Mouse (Mus musculus) hindbrain, embryonic 12.5 days (tissue): ENCODE measurements around the gene Calml3. TPM values are rescaled to one million over a fixed set of nuclear protein-coding genes. Genes with fewer than 3 reads are reported as not detected.

ENCODE experiments used
- ATAC-seq: fragments of 200-750 bp; cut with Nextera tagmentation; 2 replicates; pipeline ENCODE4 v1.8.0; 2017; ENCODE audit warnings: moderate TSS enrichment; ENCODE audit not compliant: low FRiP score
- H3K27ac ChIP-seq: fragments of 300-500 bp; sonication (generic); 2 replicates; pipeline ENCODE4 v1.5.1; 2016; ENCODE audit warnings: mild to moderate bottlenecking
- H3K27me3 ChIP-seq: fragments of 300-500 bp; sonication (generic); 2 replicates; pipeline ENCODE4 v1.6.1; 2016; ENCODE audit warnings: mild to moderate bottlenecking
- H3K36me3 ChIP-seq: fragments of 300-500 bp; sonication (generic); 2 replicates; pipeline ENCODE4 v1.6.1; 2016; ENCODE audit warnings: mild to moderate bottlenecking
- H3K4me1 ChIP-seq: fragments of 300-500 bp; sonication (generic); 2 replicates; pipeline ENCODE4 v1.6.1; 2016
- H3K4me2 ChIP-seq: fragments of 300-500 bp; sonication (generic); replicated peaks from 2 replicates; pipeline ENCODE4 v1.6.1; 2016; ENCODE audit warnings: mild to moderate bottlenecking
- H3K4me3 ChIP-seq: fragments of 300-500 bp; sonication (generic); 2 replicates; pipeline ENCODE4 v1.5.1; 2016; ENCODE audit warnings: mild to moderate bottlenecking
- H3K9ac ChIP-seq: fragments of 300-500 bp; sonication (generic); 2 replicates; pipeline ENCODE4 v1.6.1; 2016; ENCODE audit warnings: mild to moderate bottlenecking, moderate library complexity
- H3K9me3 ChIP-seq: fragments of 300-500 bp; sonication (generic); replicated peaks from 2 replicates; pipeline ENCODE4 v1.6.1; 2016; ENCODE audit warnings: mild to moderate bottlenecking
- WGBS: fragments of 180-500 bp; shearing (Covaris S2); methylation state at CpG from one replicate; pipeline ENCODE4 v1.1.7; 2016; 5-methylcytosine and 5-hydroxymethylcytosine counted together
- polyA plus RNA-seq: library from polyadenylated mRNA; unstranded; fragments of >200 nt; fragmentation: Nextera tagmentation; extraction: Ambion mirVana; gene quantifications from 2 replicates; pipeline ENCODE4 v1.2.1, GENCODE M21; 2016

The Calml3 gene
- polyA plus RNA-seq, 1 experiment from 2014 or later, result not detected

DNA sequence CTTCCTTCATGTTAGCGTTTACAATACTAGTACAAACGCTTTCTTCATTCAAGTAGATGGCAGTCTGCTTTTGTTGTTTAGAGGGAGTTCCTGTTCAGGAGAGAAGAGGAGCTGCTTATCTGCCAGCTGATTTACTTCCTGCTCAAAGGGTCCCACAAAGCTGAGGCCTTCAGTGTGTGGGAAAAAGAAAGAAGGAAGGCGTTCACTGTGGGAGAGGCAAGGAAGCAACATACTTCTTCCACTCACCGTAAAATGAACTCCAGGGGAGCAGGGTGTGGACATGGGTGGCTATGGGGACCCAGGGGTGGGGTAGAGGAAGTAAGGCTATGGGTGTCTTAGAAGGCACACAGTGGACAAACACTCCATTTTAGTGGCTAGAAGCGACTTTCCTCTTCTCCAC, 1.5 kb upstream of the Calml3 start:
- H3K9ac ChIP-seq, result no peak overlapping the region
- H3K27me3 ChIP-seq, result no peaks in the 10 kb centered on the region
- no peaks in the 10 kb centered on the region for H3K9me3 ChIP-seq
- no peak overlapping the region for H3K4me3 ChIP-seq
- H3K36me3 ChIP-seq, result no peaks in the 10 kb centered on the region
- ATAC-seq, result no peak
- no peak overlapping the region for H3K27ac ChIP-seq
- WGBS, result 86% methylated on average over 5 of the region's 5 CpGs
- no peak overlapping the region for H3K4me2 ChIP-seq
- no peaks in the 10 kb centered on the region for H3K4me1 ChIP-seq

DNA sequence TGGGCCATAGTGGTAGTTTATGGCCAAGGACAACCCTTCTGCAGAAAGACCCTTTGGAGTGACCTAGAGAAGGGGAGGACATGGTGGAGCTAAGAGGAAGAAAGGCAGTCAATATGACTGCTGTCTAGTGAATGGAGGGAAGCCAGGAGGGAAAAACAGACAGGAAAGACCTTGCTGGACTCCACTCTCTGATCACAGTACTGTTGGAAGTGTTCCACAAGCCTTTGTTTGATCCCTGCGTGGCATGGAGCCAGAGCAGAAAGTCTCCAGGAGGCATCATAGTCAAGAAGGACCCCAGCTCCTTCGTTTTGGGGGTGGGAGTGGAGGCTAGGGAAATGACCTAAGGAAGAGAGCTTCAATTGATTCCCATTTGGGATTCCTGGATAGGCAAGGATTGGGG, 1.0 kb upstream of the Calml3 start:
- Histone ChIP-seq H3K9ac (no peak overlapping the region), H3K9me3 (no peaks in the 10 kb centered on the region), H3K36me3 (no peaks in the 10 kb centered on the region), H3K4me1 (no peaks in the 10 kb centered on the region), H3K4me2 (no peak overlapping the region), H3K4me3 (no peak overlapping the region), H3K27ac (no peak overlapping the region), H3K27me3 (no peaks in the 10 kb centered on the region)
- 53% methylated on average over 2 of the region's 2 CpGs for WGBS
- ATAC-seq, result no peak

DNA sequence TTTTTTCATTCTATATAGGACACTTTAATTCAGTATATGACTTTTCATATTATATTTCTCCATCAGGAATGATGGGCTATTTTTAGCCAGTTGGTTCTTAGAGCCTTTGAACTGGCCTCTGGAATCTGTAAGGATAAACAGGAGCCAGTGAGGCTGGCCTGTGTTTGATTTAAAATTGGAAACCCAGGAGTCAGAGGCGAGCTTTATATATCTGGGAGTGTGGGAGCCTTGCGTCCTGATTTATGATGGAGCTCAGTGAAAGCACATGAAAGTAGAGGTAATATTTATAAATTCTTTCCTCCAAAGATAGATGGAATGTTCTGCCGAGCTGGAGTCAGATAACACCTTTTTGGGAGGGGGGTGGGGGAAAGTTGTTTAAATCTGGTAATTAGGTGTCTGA, 4.7 kb downstream of the Calml3 start:
- no peak for ATAC-seq
- no peak overlapping the region for H3K4me2 ChIP-seq
- no peak overlapping the region for H3K9ac ChIP-seq
- H3K36me3 ChIP-seq, result no peaks in the 10 kb centered on the region
- no peaks in the 10 kb centered on the region for H3K4me1 ChIP-seq
- no peak overlapping the region for H3K4me3 ChIP-seq
- 79% methylated on average over 3 of the region's 3 CpGs for WGBS
- H3K27ac ChIP-seq, result no peak overlapping the region
- H3K27me3 ChIP-seq, result no peaks in the 10 kb centered on the region
- no peaks in the 10 kb centered on the region for H3K9me3 ChIP-seq

DNA sequence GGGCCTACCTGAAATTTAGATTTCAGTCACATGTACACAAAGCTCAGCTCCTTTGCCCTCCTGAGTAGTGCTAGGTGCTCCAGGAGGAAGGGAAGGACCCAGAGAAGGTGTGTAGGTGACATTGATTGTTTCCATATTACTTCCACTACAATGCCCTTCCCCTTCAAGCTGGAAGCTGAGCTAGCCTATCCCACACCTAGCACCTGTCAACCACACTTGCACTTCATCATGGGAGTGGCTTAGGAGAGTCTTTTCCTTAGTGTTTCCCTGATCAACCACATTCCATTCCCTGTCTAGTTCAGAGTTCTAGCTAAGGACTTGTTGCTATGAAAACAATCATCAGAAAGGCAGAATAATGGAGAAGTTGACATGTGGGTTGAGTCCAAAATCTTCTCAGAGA, 5.4 kb downstream of the Calml3 start:
- Histone ChIP-seq H3K4me1 (no peaks in the 10 kb centered on the region), H3K27ac (no peak overlapping the region), H3K36me3 (no peaks in the 10 kb centered on the region), H3K9ac (no peak overlapping the region), H3K4me2 (no peak overlapping the region), H3K9me3 (no peaks in the 10 kb centered on the region), H3K4me3 (no peak overlapping the region), H3K27me3 (no peaks in the 10 kb centered on the region)
- ATAC-seq, result no peak

DNA sequence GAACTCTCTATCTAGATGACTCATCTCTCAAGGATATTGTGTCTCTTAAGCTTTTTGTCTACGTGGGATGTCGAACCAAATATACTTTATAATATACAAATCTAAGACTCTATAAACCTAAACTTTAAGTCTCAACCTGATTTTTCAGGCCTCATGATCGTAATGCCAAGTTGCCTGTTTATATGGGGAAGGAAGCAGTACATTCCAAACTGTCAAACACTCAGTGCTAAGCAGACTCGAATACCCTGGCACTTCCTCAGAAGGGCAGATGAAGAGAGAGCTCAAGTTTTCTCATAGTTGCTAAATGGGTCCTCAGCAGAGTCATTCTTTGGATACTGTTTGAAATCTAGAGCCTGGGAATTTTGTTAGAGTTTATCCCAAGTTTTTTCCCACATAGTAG, 7.5 kb downstream of the Calml3 start:
- no peak overlapping the region for H3K4me3 ChIP-seq
- no peaks in the 10 kb centered on the region for H3K9me3 ChIP-seq
- H3K27ac ChIP-seq, result no peak overlapping the region
- H3K4me1 ChIP-seq, result no peaks in the 10 kb centered on the region
- H3K27me3 ChIP-seq, result no peaks in the 10 kb centered on the region
- H3K4me2 ChIP-seq, result no peak overlapping the region
- no peaks in the 10 kb centered on the region for H3K36me3 ChIP-seq
- WGBS, result 84% methylated on average over 4 of the region's 4 CpGs
- no peak for ATAC-seq
- no peak overlapping the region for H3K9ac ChIP-seq

DNA sequence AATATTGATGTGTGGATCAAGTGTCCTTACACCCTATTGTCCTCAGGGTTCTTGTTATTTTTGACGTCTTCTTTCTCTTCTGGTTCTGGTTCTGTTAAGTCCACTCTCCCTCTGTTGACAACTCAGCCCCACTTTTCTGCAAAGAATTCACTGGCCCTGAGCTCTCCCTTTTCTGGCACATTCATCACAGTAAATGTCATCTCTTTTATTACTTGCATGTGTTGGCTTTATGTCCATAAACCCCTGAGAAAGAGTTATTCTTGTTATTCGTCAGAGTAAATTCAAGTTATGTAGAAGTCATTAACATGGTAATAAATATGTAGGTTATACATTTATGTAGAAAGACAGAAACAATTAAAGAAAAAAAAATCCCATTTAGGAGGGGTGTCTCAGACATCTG, 14.6 kb downstream of the Calml3 start:
- 73% methylated on average over 2 of the region's 2 CpGs for WGBS
- Histone ChIP-seq H3K27me3 (no peaks in the 10 kb centered on the region), H3K4me3 (no peak overlapping the region), H3K4me2 (no peak overlapping the region), H3K4me1 (no peaks in the 10 kb centered on the region), H3K9me3 (no peaks in the 10 kb centered on the region), H3K9ac (no peak overlapping the region), H3K36me3 (no peaks in the 10 kb centered on the region), H3K27ac (no peak overlapping the region)
- no peak for ATAC-seq

DNA sequence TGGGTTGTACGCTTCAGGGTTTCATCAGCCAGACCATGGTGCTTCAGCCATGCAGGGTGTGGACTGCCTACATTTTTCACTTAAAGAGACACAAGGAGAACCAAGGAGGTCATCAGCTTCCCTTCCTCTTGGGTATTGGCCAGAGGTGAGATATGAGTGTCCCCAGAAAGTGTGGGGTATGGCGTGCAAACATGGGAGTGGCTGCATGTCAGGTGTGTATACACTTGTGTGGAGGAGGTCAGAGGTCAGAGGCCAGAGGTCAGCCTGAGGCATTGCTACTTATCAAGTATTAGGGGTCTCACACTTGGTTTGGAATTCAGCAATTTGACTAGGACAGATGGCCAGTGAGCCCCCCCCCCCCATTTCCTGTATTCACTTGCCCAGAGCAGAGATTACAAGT, 15.5 kb downstream of the Calml3 start:
- Histone ChIP-seq H3K4me3 (no peak overlapping the region), H3K27me3 (no peaks in the 10 kb centered on the region), H3K27ac (no peak overlapping the region), H3K4me2 (no peak overlapping the region), H3K9me3 (no peaks in the 10 kb centered on the region), H3K4me1 (no peaks in the 10 kb centered on the region), H3K9ac (no peak overlapping the region), H3K36me3 (no peaks in the 10 kb centered on the region)
- ATAC-seq, result no peak
- 92% methylated on average over 2 of the region's 2 CpGs for WGBS

DNA sequence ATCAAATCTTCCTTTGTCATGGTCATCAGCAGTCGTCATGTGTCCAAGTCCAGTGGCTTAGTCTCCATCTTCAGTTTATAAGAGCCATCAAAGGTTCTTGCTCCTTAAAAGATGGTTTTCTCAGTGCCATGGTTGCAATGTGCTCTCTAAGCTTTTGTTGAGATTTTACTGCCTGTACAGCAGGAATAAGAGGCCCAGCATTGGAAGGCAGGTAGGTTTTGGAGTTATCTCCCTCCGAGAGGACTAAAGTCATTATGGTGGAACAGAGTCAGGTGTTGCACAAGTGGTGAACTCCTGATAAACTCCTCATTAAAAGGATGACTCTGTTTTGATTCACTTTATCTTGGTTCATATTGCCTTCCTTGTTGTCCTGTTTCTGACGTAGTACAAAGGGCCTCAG, 16.5 kb downstream of the Calml3 start:
- no peak overlapping the region for H3K9ac ChIP-seq
- H3K27ac ChIP-seq, result no peak overlapping the region
- H3K4me3 ChIP-seq, result no peak overlapping the region
- 90% methylated on average over 3 of the region's 3 CpGs for WGBS
- no peak overlapping the region for H3K4me2 ChIP-seq
- no peaks in the 10 kb centered on the region for H3K9me3 ChIP-seq
- H3K27me3 ChIP-seq, result no peaks in the 10 kb centered on the region
- no peak for ATAC-seq
- 0 out of 2 replicates have a peak, but pooled peaks cover 2% of the 10 kb centered on the region for H3K4me1 ChIP-seq
- H3K36me3 ChIP-seq, result no peaks in the 10 kb centered on the region

DNA sequence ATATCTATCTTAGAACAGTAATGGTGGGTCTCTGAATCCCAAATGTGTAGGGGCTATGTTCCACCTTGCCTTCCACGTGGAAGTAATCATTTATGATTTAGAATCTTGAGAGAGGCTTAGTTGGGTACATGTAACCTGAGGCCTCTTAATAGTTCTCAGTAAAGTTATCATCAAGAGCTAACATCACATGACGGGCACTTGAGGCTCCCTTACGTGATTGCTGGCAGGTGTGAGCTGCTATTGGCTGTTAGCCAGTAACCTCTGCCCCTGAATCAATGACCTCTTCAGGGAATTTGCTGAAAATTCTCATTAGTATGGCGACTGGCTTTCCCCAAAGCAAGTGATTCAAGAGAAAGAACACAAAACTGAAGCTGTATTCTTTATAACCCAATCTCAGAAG, 17.0 kb downstream of the Calml3 start:
- ATAC-seq, result no peak
- H3K4me3 ChIP-seq, result no peak overlapping the region
- H3K9me3 ChIP-seq, result no peaks in the 10 kb centered on the region
- H3K4me1 ChIP-seq, result 0 out of 2 replicates have a peak, but pooled peaks cover 5% of the 10 kb centered on the region
- H3K27ac ChIP-seq, result no peak overlapping the region
- 64% methylated on average over 4 of the region's 4 CpGs for WGBS
- H3K4me2 ChIP-seq, result no peak overlapping the region
- H3K9ac ChIP-seq, result no peak overlapping the region
- H3K27me3 ChIP-seq, result no peaks in the 10 kb centered on the region
- no peaks in the 10 kb centered on the region for H3K36me3 ChIP-seq

DNA sequence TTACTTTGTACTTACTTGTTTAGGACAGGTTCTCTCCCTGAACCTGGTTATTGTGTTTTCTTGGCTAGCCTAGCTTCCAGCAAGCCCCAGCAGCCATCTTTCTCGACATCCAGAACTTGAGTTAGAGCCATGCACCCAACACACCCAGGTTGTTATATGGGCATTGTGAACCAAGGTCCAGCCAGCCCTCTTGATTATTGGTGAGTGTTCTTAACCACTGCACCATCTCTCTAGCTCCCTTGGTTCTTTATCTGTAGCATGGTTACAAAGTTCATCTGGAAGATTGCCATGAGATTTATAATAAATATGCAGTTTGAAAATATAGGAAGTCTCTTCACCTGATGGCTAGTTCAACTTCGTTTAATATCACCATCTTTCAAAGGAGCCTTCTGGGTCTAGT, 20.5 kb downstream of the Calml3 start:
- H3K36me3 ChIP-seq, result no peaks in the 10 kb centered on the region
- H3K4me2 ChIP-seq, result no peak overlapping the region
- no peak overlapping the region for H3K27ac ChIP-seq
- WGBS, result 90% methylated on average over 2 of the region's 2 CpGs
- no peaks in the 10 kb centered on the region for H3K9me3 ChIP-seq
- no peaks in the 10 kb centered on the region for H3K27me3 ChIP-seq
- no peak overlapping the region for H3K4me3 ChIP-seq
- 0 out of 2 replicates have a peak, but pooled peaks cover 5% of the 10 kb centered on the region for H3K4me1 ChIP-seq
- no peak for ATAC-seq
- no peak overlapping the region for H3K9ac ChIP-seq

DNA sequence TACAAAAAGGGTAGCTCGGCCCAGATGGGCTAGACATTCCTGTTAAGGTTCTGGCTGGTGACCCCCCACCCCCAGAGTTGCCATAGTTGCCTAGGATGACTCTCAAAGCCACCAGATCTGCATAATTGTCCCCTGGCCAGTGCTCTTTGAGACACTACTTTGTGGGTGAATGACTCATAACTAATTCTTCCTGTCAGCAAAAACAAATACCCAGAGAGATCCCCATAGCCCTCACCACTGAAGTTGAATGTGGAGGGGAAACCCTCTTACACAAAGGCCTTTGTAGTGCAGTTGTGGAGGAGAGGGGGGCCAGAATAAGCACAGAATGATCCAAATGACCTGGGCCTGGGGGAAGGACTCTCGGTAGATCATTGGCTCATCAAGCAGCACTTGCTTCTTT, 21.6 kb downstream of the Calml3 start:
- WGBS, result 24% methylated on average over 2 of the region's 2 CpGs
- no peak overlapping the region for H3K27ac ChIP-seq
- no peak overlapping the region for H3K4me2 ChIP-seq
- no peaks in the 10 kb centered on the region for H3K9me3 ChIP-seq
- 0 out of 2 replicates have a peak, but pooled peaks cover 5% of the 10 kb centered on the region for H3K4me1 ChIP-seq
- no peaks in the 10 kb centered on the region for H3K27me3 ChIP-seq
- H3K4me3 ChIP-seq, result no peak overlapping the region
- no peak for ATAC-seq
- H3K9ac ChIP-seq, result no peak overlapping the region
- H3K36me3 ChIP-seq, result no peaks in the 10 kb centered on the region

DNA sequence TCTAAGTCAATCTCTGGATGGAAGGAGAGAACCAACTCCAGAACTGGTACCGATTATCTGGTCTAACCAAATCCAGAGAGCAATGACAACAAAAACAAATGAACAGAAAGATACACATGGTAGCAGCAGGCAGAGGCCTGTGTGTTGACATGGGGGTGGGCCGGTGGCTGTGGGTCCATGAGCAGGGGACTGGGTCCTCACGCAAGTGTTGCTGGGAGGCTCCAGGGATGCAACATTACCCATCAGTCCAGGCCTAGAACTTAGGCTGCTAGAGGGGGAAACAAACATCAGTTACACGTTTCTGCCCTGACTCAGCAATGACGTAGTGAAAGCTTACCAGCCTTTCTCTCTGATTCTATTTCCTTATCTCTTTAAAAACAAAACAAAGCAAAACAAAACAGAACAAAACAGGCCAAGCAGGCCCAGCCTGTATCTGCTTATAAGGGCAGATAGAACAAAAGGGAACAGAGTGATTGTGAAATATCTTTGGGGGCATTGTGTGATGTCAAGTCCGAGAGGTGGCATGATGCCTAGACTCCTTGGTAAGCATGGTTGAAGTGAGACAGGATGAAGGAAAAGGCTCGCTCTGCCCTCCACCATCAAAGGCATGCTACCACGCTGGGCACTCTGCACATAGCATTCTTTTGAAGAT, 24.4 kb downstream of the Calml3 start:
- Histone ChIP-seq H3K4me2 (no peak overlapping the region), H3K36me3 (no peaks in the 10 kb centered on the region), H3K9me3 (no peaks in the 10 kb centered on the region), H3K27me3 (no peaks in the 10 kb centered on the region), H3K4me1 (0 out of 2 replicates have a peak, but pooled peaks cover 5% of the 10 kb centered on the region), H3K4me3 (no peak overlapping the region), H3K27ac (no peak overlapping the region), H3K9ac (no peak overlapping the region)
- 79% methylated on average over 8 of the region's 8 CpGs for WGBS
- no peak for ATAC-seq

DNA sequence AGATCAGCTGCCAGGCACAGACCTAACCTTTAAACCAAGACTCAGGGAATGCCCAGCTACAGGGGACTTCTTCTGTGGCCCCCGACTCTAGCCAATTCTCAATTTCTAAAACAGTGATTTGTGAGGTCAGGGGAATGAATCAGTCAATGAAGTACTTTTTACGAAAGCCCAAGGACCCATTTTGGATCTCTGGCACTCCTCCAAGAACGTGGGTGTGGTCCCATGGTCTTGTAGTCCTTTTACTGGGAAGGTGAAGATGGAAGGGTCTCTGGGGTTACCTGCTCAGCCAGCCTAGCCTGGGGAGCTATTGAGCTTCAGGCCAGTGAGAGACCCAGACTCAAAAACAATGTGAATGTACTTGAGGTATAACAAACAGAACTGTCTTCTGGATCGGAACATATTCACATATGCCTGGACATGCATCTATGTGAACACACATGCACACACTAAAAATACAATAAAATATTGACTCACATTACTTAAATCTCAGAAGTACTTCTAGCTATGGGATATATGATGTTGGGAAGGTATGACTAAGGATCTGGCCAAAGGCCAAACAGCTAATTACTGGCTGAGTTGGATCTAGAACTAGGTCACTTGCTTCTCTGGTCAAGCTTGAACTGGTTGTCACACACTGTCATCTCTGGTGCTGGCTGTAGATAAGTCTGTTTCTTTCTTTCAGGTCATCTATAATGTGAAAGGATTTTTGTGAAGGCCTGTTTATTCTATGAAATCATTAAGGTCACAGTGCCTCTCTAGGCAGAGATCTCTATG, 25.3 kb downstream of the Calml3 start:
- no peak overlapping the region for H3K27ac ChIP-seq
- WGBS, result 90% methylated on average over 4 of the region's 4 CpGs

More for the DNA sequence above, 25.3 kb downstream of the Calml3 start:
- Histone ChIP-seq H3K4me3 (no peak overlapping the region), H3K9ac (no peak overlapping the region), H3K4me2 (no peak overlapping the region), H3K9me3 (no peaks in the 10 kb centered on the region), H3K36me3 (no peaks in the 10 kb centered on the region), H3K4me1 (0 out of 2 replicates have a peak, but pooled peaks cover 5% of the 10 kb centered on the region), H3K27me3 (no peaks in the 10 kb centered on the region)
- no peak for ATAC-seq
